Mouse (Mus musculus): ENCODE results near the gene Fundc1. TPM values are rescaled to one million over a fixed set of nuclear protein-coding genes. Genes with fewer than 3 reads are reported as not detected.

Gene Fundc1
- polyA plus RNA-seq, 1 experiment from 2014 or later: 71.2 TPM

DNA sequence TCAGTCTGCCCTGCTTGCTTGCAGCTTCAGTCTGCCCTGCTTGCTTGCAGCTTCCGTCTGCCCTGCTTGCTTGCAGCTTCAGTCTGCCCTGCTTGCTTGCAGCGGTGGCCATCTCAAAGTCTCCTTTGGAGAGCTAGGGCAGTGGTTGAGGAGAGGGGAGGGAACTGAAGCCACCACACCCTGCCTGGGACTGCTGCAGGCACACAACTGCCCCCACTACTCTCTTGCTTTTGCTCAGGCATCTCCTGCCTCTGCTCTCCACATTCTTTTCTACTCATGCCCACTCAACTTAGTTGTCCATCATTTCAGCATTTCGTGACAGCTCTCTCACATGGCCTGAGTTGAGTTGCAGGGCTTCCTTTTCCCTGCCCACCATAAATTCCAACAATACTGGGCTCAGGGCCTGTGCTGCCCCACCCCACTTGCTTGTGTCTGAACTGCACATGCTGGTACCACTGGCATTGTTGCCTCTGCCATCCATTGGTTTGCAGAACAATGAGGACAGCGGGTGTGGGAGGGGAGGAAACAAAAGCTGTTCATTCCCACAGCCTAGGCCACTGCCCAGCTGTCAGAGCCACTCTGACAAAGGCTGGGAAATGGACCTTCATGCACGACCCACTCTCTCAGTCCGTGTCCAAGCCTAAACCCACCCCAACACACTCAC is 24.9 kb downstream of the Fundc1 start:
- Histone ChIP-seq H3K27me3 (no peaks in the 10 kb centered on the region), H3K4me2 (no peak overlapping the region), H3K4me3 (no peak overlapping the region), H3K9ac (no peak overlapping the region), H3K27ac (peak overlapping the region; percentile 53; the same call in 1 of the 2 replicates), H3K4me1 (no peaks in the 10 kb centered on the region), H3K9me3 (no peaks in the 10 kb centered on the region), H3K36me3 (no peaks in the 10 kb centered on the region)
- ATAC-seq (ENCODE audit: borderline replicate concordance, extremely low read depth, low FRiP score, low TSS enrichment): peak; percentile 69
- 32% methylated on average over 6 of the region's 6 CpGs for WGBS

DNA sequence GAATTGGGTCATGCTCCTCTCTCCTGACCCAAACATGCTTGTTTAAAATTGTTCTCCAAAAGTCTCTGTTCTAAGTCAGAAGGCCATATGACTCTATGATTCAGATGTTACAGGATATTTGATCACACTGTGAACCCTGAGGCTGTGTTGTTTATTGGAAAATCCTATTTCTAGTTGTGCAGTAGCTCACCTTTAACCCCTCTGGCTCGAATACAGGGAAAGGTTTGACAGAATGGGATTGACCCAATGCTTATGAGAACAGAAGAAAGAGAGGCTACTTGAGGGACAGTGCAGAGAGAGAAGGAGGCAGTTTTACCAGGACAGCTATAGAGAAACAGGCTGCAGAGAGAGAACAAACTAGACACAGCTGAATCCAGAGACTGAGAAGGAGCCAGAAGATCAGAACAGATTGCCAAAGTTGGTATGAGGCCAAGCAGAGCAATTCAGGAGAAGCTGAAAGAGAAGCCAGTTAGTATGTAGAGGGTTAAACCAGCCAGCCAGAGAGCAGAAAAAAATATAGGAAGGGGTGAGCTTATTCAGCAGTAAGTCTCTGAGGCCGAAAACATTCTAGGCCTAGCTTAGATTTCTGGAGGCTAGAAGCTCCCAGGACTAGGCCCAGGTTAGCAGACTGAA is 27.1 kb downstream of the Fundc1 start:
- Histone ChIP-seq H3K36me3 (no peaks in the 10 kb centered on the region), H3K9me3 (no peaks in the 10 kb centered on the region), H3K27me3 (no peaks in the 10 kb centered on the region), H3K9ac (no peak overlapping the region), H3K27ac (no peak overlapping the region), H3K4me1 (no peaks in the 10 kb centered on the region), H3K4me3 (no peak overlapping the region), H3K4me2 (no peak overlapping the region)
- 28% methylated on average over 2 of the region's 2 CpGs for WGBS
- no peak; the same call in 1 of the 2 replicates for ATAC-seq (ENCODE audit: borderline replicate concordance, extremely low read depth, low FRiP score, low TSS enrichment)

DNA sequence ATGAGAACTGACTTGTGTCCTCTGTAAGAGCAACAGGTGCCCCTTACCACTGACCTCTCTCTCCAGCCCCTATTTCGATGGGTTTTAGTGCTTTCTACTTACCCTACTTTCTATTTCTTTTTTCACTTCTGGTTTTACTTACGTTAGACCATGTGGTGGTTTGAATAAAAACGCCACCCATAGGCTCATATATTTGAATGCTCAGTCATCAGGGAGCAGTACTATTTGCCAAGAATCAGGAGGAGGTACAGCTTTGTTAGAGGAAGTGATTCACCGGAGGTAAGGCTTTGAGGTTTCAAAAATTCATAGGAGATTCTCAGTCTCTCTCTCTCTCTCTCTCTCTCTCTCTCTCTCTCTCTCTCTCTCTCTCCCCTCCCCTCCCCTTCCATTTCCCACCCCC is 34.4 kb downstream of the Fundc1 start:
- H3K9ac ChIP-seq: no peak overlapping the region
- 80% methylated on average over 4 of the region's 4 CpGs for WGBS

DNA sequence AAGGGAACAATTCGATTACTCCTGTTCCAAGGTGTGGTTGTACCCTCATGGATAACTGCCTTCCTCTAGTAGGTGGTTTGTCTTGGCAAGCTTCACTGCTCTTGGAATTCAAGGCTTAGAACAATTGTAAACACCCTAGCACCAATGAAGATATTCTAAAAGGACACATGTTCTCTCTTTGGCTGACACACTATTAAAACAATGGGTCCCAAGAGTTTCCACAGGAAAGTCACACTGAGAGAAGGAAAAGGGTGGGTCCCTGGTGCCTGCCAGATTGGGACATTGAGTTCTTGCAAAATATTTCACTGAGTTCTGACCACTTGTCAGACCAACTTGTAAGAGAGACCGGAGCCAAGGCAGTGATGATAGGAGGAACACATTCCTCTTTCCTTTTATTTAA is 45.1 kb downstream of the Fundc1 start:
- H3K4me2 ChIP-seq: no peak overlapping the region
- H3K27ac ChIP-seq: no peak overlapping the region
- no peak for ATAC-seq (ENCODE audit: borderline replicate concordance, extremely low read depth, low FRiP score, low TSS enrichment)
- no peaks in the 10 kb centered on the region for H3K4me1 ChIP-seq
- no peak overlapping the region for H3K9ac ChIP-seq
- H3K4me3 ChIP-seq: no peak overlapping the region
- H3K36me3 ChIP-seq: no peaks in the 10 kb centered on the region
- 79% methylated on average over 2 of the region's 2 CpGs for WGBS
- H3K9me3 ChIP-seq: no peaks in the 10 kb centered on the region
- H3K27me3 ChIP-seq: no peaks in the 10 kb centered on the region

More for the DNA sequence above, 34.4 kb downstream of the Fundc1 start:
- no peak for ATAC-seq (ENCODE audit: borderline replicate concordance, extremely low read depth, low FRiP score, low TSS enrichment)
- Histone ChIP-seq H3K27ac (no peak overlapping the region), H3K9me3 (no peaks in the 10 kb centered on the region), H3K36me3 (no peaks in the 10 kb centered on the region), H3K4me1 (no peaks in the 10 kb centered on the region), H3K27me3 (no peaks in the 10 kb centered on the region), H3K4me3 (no peak overlapping the region), H3K4me2 (no peak overlapping the region)

DNA sequence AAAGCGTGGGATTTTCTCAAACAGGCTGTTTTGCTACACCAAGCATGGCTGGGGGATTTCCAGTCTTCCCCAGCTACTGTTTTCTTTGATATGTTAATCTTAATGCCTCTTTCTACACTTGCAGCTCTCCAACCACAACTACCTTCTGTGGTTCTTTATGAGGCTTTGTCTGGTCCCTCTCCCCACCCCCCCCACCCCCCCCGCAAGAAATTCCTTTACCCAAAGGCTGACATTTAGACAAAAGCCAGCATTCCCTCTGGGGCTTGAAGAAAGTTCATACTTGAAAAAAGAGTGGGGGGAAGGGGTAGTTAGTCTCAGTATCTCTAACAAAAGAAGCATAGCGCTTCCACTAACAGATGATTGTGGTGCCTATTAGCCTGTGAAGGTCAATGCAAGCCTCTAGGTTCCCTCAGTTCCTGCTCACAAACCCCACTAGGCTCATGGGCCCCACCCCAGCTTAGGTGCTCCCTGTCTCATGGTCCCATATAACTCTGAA is 50.9 kb downstream of the Fundc1 start:
- Histone ChIP-seq H3K27me3 (no peaks in the 10 kb centered on the region), H3K27ac (no peak overlapping the region), H3K4me3 (no peak overlapping the region), H3K4me2 (no peak overlapping the region), H3K9ac (no peak overlapping the region), H3K36me3 (no peaks in the 10 kb centered on the region), H3K9me3 (no peaks in the 10 kb centered on the region), H3K4me1 (no peaks in the 10 kb centered on the region)
- 22% methylated on average over 3 of the region's 3 CpGs for WGBS
- ATAC-seq (ENCODE audit: borderline replicate concordance, extremely low read depth, low FRiP score, low TSS enrichment): no peak

DNA sequence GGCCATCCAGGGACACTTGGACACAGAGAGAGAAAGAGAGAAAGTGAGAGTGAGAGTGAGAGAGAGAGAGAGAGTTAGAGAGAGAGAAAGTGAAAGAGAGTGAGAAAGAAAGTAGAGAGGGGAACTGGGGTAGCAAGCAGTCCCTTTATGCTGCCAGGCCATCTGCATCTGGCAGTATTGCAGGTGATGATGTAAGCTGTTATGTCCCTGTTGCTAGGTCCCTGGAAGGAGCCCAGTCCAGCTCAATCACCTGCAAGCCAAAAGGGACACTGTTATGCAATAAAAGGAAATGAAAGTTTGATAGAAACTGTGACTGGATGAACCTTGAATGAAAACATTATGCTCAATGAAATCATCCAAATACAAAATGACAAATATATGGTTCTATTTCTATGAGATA is 52.0 kb downstream of the Fundc1 start:
- H3K27ac ChIP-seq: no peak overlapping the region
- no peaks in the 10 kb centered on the region for H3K9me3 ChIP-seq
- no peak overlapping the region for H3K4me3 ChIP-seq
- no peaks in the 10 kb centered on the region for H3K27me3 ChIP-seq
- H3K9ac ChIP-seq: no peak overlapping the region
- H3K4me1 ChIP-seq: no peaks in the 10 kb centered on the region
- ATAC-seq (ENCODE audit: borderline replicate concordance, extremely low read depth, low FRiP score, low TSS enrichment): no peak
- no peak overlapping the region for H3K4me2 ChIP-seq
- H3K36me3 ChIP-seq: no peaks in the 10 kb centered on the region

DNA sequence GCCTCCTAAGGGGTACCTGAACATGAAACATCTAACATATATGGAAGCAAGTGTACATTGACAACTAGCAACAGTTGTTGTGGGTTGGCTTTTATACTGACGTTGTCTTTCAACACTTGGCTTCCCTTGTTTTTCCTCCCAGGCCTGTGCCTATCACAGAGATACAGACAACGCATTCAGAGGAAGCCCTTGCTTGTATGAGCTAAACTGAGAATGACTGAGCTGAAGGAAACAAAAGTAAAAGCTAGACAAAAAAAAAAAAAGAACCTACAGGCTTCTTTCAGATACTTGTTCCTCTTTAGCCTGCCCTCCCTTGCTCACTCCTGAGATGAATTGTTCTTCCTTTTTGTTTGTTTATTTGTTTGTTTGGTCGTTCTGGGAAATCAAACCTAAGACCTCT is 58.1 kb downstream of the Fundc1 start:
- H3K27ac ChIP-seq: no peak overlapping the region
- ATAC-seq (ENCODE audit: borderline replicate concordance, extremely low read depth, low FRiP score, low TSS enrichment): no peak
- no peak overlapping the region for H3K4me2 ChIP-seq
- WGBS: 52% methylated on average over 3 of the region's 3 CpGs
- H3K27me3 ChIP-seq: no peaks in the 10 kb centered on the region
- H3K4me3 ChIP-seq: no peak overlapping the region
- no peaks in the 10 kb centered on the region for H3K4me1 ChIP-seq
- H3K9ac ChIP-seq: no peak overlapping the region
- H3K9me3 ChIP-seq: no peaks in the 10 kb centered on the region
- no peaks in the 10 kb centered on the region for H3K36me3 ChIP-seq

DNA sequence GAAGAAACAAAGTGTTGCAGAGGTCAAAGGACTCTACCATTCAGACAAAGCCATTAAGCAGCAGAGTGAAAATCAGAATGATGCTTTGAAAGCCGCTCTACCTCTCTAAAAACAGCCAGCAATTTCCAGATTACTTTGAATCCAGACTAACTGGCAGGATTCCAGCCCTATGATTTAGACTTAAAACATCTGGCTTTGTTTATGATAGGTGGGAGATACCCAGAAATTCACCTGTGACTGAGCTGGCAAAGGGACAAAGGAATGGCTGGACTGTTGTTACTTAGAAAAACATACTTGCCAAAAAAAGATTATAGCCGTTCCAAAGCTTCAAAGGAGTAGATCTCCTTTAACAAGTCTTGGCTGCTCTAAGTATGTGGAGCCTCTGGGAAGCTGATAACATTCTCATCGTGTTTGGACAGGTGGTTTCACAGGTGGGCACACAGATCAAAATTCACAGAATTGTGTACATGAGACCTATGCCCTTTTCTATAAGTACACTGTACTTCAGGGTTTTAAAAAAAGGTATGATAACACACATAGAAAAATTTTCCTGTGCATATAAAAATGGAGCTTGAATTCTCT is 60.0 kb downstream of the Fundc1 start:
- Histone ChIP-seq H3K4me1 (no peaks in the 10 kb centered on the region), H3K27ac (0 out of 2 replicates have a peak overlapping the region, but pooled peaks have one; percentile 37), H3K9me3 (no peaks in the 10 kb centered on the region), H3K9ac (no peak overlapping the region), H3K4me2 (no peak overlapping the region), H3K4me3 (no peak overlapping the region), H3K27me3 (no peaks in the 10 kb centered on the region), H3K36me3 (no peaks in the 10 kb centered on the region)
- peak; percentile 27; the same call in 1 of the 2 replicates for ATAC-seq (ENCODE audit: borderline replicate concordance, extremely low read depth, low FRiP score, low TSS enrichment)
- WGBS: 23% methylated on average over 3 of the region's 3 CpGs
